ENCODE assay signal across 10 mouse cellular contexts in the genomic region with DNA sequence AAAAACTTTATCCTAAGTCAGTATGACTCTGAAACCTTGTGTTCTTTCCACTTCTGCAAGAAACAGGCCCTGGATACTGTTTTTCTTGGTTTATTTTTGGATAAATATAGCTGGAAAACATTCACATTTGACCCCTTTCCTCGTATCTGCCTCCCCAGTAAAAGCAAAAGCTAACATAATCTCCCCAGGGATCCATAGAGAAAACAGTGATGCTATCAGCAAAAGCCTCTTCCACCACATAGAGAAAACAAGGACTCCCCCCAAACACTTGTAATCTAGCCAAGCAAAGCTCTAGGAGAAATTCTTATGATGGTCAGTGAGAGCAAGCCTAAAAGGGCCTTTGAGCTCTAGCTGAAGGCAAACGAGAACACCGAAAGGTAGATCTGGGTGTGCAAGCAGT.
"Had no signal": no experiment of that assay in that cellular context is flagged by ENCODE, and none has a peak within 500 bp of the region (broad histone marks: within the 10 kb centered on the region; RNA-seq: fewer than 3 reads in every experiment).

No protein-coding gene starts in this region.

- H3K9ac ChIP-seq: limb, embryonic 13.5 days; liver, embryonic 14.5 days; midbrain, embryonic 13.5 days; neural tube, embryonic 15.5 days had no signal

- H3K27ac ChIP-seq: limb, embryonic 13.5 days; liver, embryonic 14.5 days; midbrain, embryonic 13.5 days; neural tube, embryonic 15.5 days had no signal

- DNase-seq: left cerebral cortex, postnatal 4 days; lung, adult 18-20 months; spleen, adult 18-20 months; thymus, adult 18-20 months; thymus, postnatal 14 days had no signal

- H3K9me3 ChIP-seq: midbrain, embryonic 13.5 days; neural tube, embryonic 15.5 days had no signal

- H3K4me1 ChIP-seq: limb, embryonic 13.5 days; midbrain, embryonic 13.5 days; neural tube, embryonic 15.5 days had no signal

- H3K4me2 ChIP-seq: limb, embryonic 13.5 days; midbrain, embryonic 13.5 days; neural tube, embryonic 15.5 days had no signal

- H3K4me3 ChIP-seq: limb, embryonic 13.5 days; midbrain, embryonic 13.5 days; myocyte; neural tube, embryonic 15.5 days had no signal

- ATAC-seq: midbrain, embryonic 13.5 days had no signal

- H3K36me3 ChIP-seq: limb, embryonic 13.5 days; midbrain, embryonic 13.5 days; neural tube, embryonic 15.5 days had no signal
